Mouse (Mus musculus) olfactory bulb, adult 2 months (tissue): ENCODE measurements around the gene Plac9b.
"Not testable (repeated sequence)": the region's sequence is repeated elsewhere in the genome, so short reads cannot be mapped to it uniquely, and the experiment has no call there.

Experiments
- CTCF ChIP-seq: fragments of 200-500 bp; IDR thresholded peaks from 2 replicates; pipeline ENCODE4 v1.5.1; 2012; ENCODE audit warnings: low read depth, mild to moderate bottlenecking, low read length, moderate library complexity; ENCODE audit not compliant: insufficient read depth
- POLR2A ChIP-seq: fragments of 200-500 bp; IDR thresholded peaks from 2 replicates; pipeline ENCODE4 v1.6.1; 2012; ENCODE audit warnings: mild to moderate bottlenecking, low read depth, low read length, moderate library complexity; ENCODE audit not compliant: insufficient read depth

- TF ChIP-seq CTCF, POLR2A: not testable (repeated sequence)
These were observed 24.6 kb upstream of the Plac9b start, which contains the start of gene Tmem254b for GRCm38 (mm10) chr14:26206926-26207247.
